Mouse (Mus musculus): ENCODE data around the gene Cpz.

DNA sequence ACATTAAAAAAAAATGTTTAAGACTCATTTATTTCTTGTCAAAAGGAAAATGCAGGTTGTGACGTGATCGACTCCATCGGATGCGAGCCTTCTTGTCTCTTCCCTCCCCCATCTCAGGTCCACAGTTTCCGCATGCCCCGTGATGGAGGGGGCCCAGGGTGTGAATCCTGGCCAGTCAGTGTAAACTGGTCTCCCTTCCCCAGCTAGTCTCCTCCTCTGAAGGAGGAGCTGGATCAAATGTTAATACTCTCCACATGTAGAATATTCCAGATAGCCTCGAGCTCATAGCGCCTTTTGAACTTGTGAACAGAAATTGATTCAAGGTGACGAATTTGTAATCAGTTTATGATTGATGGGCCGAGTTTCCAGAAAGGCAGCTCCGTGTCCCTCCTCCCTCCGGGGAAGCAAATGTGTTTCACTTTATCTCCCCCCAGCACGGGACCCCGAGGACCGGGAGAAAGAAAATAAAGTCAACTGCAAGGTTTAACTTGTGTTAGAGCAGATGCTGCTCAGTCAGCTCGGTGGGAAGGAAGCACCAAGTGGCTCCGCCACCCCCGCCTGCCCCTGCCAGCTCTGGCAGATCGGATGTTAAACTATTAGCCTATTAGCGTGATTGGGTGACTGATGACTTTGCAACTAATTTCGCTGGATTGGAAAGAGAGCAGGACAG, 59.4 kb downstream of the Cpz start:
- no peak for TF ChIP-seq GATA1 (IDR thresholded peaks at IDR 0.05; ENCODE audit: borderline replicate concordance, low read length)
- TF ChIP-seq FLI1 (IDR thresholded peaks at IDR 0.05; ENCODE audit: low read length): no peak
